Mouse (Mus musculus): ENCODE results near the gene Atxn3. TPM values are rescaled to one million over a fixed set of nuclear protein-coding genes. Genes with fewer than 3 reads are reported as not detected.

Gene Atxn3
- total RNA-seq, 1 experiment = 23.0 TPM

DNA sequence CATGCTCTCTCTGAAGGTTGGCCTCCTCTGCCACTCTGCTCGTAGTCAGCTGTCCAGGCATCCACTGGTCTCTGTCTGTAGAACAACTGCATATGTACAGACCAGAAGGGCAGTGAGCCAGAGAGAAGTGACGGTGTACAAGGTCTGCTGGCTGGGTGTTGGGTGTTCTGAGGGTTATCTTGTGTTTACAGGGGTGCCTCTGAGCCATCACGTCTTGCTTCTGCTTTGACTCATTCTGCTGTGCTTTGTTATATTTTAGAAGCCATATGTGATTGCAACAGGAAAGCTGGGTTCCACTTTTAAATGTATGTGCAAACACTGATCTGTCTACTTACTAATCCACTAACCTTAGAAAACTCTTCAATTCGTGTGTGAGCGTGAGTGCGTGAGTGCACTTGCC lies 29.6 kb upstream of the Atxn3 start:
- in situ Hi-C loops (cut with MboI; ENCODE audit: low sequenced_read_pairs in 2 of 2, unreplicated experiment in 2 of 2) = loop anchor here in 1 of 2 experiments (25.0 kb wide), 1 partner anchor 775 kb away; the partner anchor contains the start of genes Gm20604, Gm28051, Gon7 and Ubr7
- TF ChIP-seq CHD2 (IDR thresholded peaks at IDR 0.05; ENCODE audit: low read depth, low read length) (no peak), HCFC1 (IDR thresholded peaks at IDR 0.05; ENCODE audit: borderline replicate concordance, insufficient read depth, low read length) (no peak), ZC3H11A (IDR thresholded peaks at IDR 0.05; ENCODE audit: borderline replicate concordance, low read depth, low read length) (no peak), ZNF384 (IDR thresholded peaks at IDR 0.05; ENCODE audit: low read depth, low read length) (no peak), MAFK (IDR thresholded peaks at IDR 0.05; ENCODE audit: insufficient read depth, low read depth, low read length) (no peak)
- Histone ChIP-seq H3K4me3 (ENCODE audit: insufficient read depth in 1 of 2, low read depth in 1 of 2, low read length in 2 of 2, poor library complexity in 1 of 2, severe bottlenecking in 1 of 2) (no peak overlapping the region), H3K4me1 (ENCODE audit: control insufficient read depth in 2 of 2, insufficient read depth in 2 of 2, low read length in 2 of 2, poor library complexity in 1 of 2) (no peaks in the 10 kb centered on the region), H3K9me3 (ENCODE audit: control insufficient read depth, insufficient read depth, low read depth, low read length) (no peaks in the 10 kb centered on the region), H3K27ac (ENCODE audit: insufficient read depth, low read depth, low read length, poor library complexity, severe bottlenecking) (no peak overlapping the region), H3K9ac (ENCODE audit: insufficient read depth, low read depth, low read length, poor library complexity, severe bottlenecking) (no peak overlapping the region), H3K36me3 (ENCODE audit: control insufficient read depth, insufficient read depth, low read length, poor library complexity, severe bottlenecking) (peaks cover 36% of the 10 kb centered on the region)
- DNase-seq (ENCODE audit: low read depth, low spot score) = no peak

DNA sequence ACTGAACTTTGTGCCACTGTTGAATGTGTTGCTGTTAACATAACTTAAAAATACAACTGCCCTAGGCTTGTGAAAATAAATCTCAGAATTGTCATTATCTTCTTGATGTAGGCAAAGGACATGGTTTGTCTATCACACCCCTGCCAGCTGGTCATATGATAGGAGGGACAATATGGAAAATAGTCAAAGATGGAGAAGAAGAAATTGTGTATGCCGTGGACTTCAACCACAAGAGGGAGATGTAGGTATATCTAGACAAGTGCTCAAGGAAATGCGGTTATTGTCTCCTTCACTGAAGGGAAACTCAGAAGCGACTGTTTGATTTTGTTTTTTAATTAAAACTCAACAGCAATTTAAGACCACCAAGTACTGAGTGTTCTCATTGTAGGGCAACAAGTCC lies 27.1 kb upstream of the Atxn3 start:
- TF ChIP-seq HCFC1 (IDR thresholded peaks at IDR 0.05; ENCODE audit: borderline replicate concordance, insufficient read depth, low read length) = no peak
- TF ChIP-seq MAFK (IDR thresholded peaks at IDR 0.05; ENCODE audit: insufficient read depth, low read depth, low read length) = no peak
- no peak for TF ChIP-seq CHD2 (IDR thresholded peaks at IDR 0.05; ENCODE audit: low read depth, low read length)
- TF ChIP-seq ZNF384 (IDR thresholded peaks at IDR 0.05; ENCODE audit: low read depth, low read length) = no peak
- no peak for TF ChIP-seq ZC3H11A (IDR thresholded peaks at IDR 0.05; ENCODE audit: borderline replicate concordance, low read depth, low read length)
- Histone ChIP-seq H3K9me3 (ENCODE audit: control insufficient read depth, insufficient read depth, low read depth, low read length) (no peaks in the 10 kb centered on the region), H3K36me3 (ENCODE audit: control insufficient read depth, insufficient read depth, low read length, poor library complexity, severe bottlenecking) (peaks cover 21% of the 10 kb centered on the region), H3K4me1 (ENCODE audit: control insufficient read depth in 2 of 2, insufficient read depth in 2 of 2, low read length in 2 of 2, poor library complexity in 1 of 2) (no peaks in the 10 kb centered on the region), H3K9ac (ENCODE audit: insufficient read depth, low read depth, low read length, poor library complexity, severe bottlenecking) (no peak overlapping the region), H3K4me3 (ENCODE audit: insufficient read depth in 1 of 2, low read depth in 1 of 2, low read length in 2 of 2, poor library complexity in 1 of 2, severe bottlenecking in 1 of 2) (no peak overlapping the region), H3K27ac (ENCODE audit: insufficient read depth, low read depth, low read length, poor library complexity, severe bottlenecking) (no peak overlapping the region)
- DNase-seq (ENCODE audit: low read depth, low spot score) = no peak
- in situ Hi-C loops (cut with MboI; ENCODE audit: low sequenced_read_pairs in 2 of 2, unreplicated experiment in 2 of 2) = loop anchor here in 1 of 2 experiments (25.0 kb wide), 1 partner anchor 777 kb away; the partner anchor contains the start of genes Gm20604, Gm28051, Gon7 and Ubr7

DNA sequence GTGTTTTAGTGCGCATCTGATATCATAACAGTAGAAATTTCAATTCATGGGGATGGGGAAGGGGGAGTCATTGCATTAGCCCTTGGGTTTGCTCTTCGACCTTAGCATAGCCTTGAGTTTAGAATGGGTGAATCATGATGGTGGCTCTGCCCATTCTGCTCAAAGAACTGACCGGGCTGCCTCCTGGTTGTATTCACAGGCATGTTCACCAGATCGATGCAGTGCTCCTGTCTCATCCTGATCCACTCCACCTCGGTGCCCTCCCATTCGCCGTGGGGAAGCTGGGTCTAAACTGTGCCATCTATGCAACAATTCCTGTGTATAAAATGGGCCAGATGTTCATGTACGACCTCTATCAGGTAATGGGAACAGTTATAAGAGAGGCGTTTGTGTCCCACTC lies 24.9 kb upstream of the Atxn3 start:
- Histone ChIP-seq H3K4me3 (ENCODE audit: insufficient read depth in 1 of 2, low read depth in 1 of 2, low read length in 2 of 2, poor library complexity in 1 of 2, severe bottlenecking in 1 of 2) (no peak overlapping the region), H3K36me3 (ENCODE audit: control insufficient read depth, insufficient read depth, low read length, poor library complexity, severe bottlenecking) (peaks cover 12% of the 10 kb centered on the region), H3K9me3 (ENCODE audit: control insufficient read depth, insufficient read depth, low read depth, low read length) (no peaks in the 10 kb centered on the region), H3K9ac (ENCODE audit: insufficient read depth, low read depth, low read length, poor library complexity, severe bottlenecking) (no peak overlapping the region), H3K4me1 (ENCODE audit: control insufficient read depth in 2 of 2, insufficient read depth in 2 of 2, low read length in 2 of 2, poor library complexity in 1 of 2) (no peaks in the 10 kb centered on the region), H3K27ac (ENCODE audit: insufficient read depth, low read depth, low read length, poor library complexity, severe bottlenecking) (no peak overlapping the region)
- no peak for DNase-seq (ENCODE audit: low read depth, low spot score)
- TF ChIP-seq ZC3H11A (IDR thresholded peaks at IDR 0.05; ENCODE audit: borderline replicate concordance, low read depth, low read length) = no peak
- no peak for TF ChIP-seq CHD2 (IDR thresholded peaks at IDR 0.05; ENCODE audit: low read depth, low read length)
- TF ChIP-seq MAFK (IDR thresholded peaks at IDR 0.05; ENCODE audit: insufficient read depth, low read depth, low read length) = no peak
- no peak for TF ChIP-seq HCFC1 (IDR thresholded peaks at IDR 0.05; ENCODE audit: borderline replicate concordance, insufficient read depth, low read length)
- no peak for TF ChIP-seq ZNF384 (IDR thresholded peaks at IDR 0.05; ENCODE audit: low read depth, low read length)
- in situ Hi-C loops (cut with MboI; ENCODE audit: low sequenced_read_pairs in 2 of 2, unreplicated experiment in 2 of 2) = loop anchor here in 1 of 2 experiments (25.0 kb wide), 1 partner anchor 779 kb away; the partner anchor contains the start of genes Gm20604, Gm28051, Gon7 and Ubr7

DNA sequence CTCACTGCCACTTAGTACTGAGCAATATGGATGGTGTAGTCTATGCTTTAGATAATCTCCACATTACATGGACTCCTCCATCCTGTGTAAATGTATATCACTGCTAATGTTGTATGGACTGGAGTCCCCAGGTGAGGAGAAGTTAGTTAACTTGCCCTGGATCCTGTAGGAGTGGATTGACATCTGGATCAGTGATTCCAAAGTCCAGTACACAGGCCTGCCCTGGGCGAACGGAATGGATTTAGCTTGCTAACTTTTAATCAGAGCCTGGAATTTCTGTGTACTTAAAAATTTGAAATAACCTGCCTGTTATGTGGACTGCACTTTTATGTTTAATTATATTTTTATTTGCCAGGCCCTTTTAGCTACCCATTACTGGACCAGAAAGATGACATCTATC lies 23.5 kb upstream of the Atxn3 start:
- no peak overlapping the region for H3K27ac ChIP-seq (ENCODE audit: insufficient read depth, low read depth, low read length, poor library complexity, severe bottlenecking)
- DNase-seq (ENCODE audit: low read depth, low spot score) = no peak
- no peak overlapping the region for H3K4me3 ChIP-seq (ENCODE audit: insufficient read depth in 1 of 2, low read depth in 1 of 2, low read length in 2 of 2, poor library complexity in 1 of 2, severe bottlenecking in 1 of 2)
- no peak overlapping the region for H3K9ac ChIP-seq (ENCODE audit: insufficient read depth, low read depth, low read length, poor library complexity, severe bottlenecking)
- no peaks in the 10 kb centered on the region for H3K9me3 ChIP-seq (ENCODE audit: control insufficient read depth, insufficient read depth, low read depth, low read length)
- H3K36me3 ChIP-seq (ENCODE audit: control insufficient read depth, insufficient read depth, low read length, poor library complexity, severe bottlenecking) = peaks cover 10% of the 10 kb centered on the region
- in situ Hi-C loops (cut with MboI; ENCODE audit: low sequenced_read_pairs in 2 of 2, unreplicated experiment in 2 of 2) = loop anchor here in 1 of 2 experiments (25.0 kb wide), 1 partner anchor 781 kb away; the partner anchor contains the start of genes Gm20604, Gm28051, Gon7 and Ubr7
- H3K4me1 ChIP-seq (ENCODE audit: control insufficient read depth in 2 of 2, insufficient read depth in 2 of 2, low read length in 2 of 2, poor library complexity in 1 of 2) = peaks cover 0 to 5% of the 10 kb centered on the region in 2 experiments; a peak in 1 of 4 replicates
- TF ChIP-seq ZNF384 (IDR thresholded peaks at IDR 0.05; ENCODE audit: low read depth, low read length) (no peak), ZC3H11A (IDR thresholded peaks at IDR 0.05; ENCODE audit: borderline replicate concordance, low read depth, low read length) (no peak), HCFC1 (IDR thresholded peaks at IDR 0.05; ENCODE audit: borderline replicate concordance, insufficient read depth, low read length) (no peak), CHD2 (IDR thresholded peaks at IDR 0.05; ENCODE audit: low read depth, low read length) (no peak), MAFK (IDR thresholded peaks at IDR 0.05; ENCODE audit: insufficient read depth, low read depth, low read length) (no peak)
